Mouse (Mus musculus): ENCODE results near the gene Armc2.

DNA sequence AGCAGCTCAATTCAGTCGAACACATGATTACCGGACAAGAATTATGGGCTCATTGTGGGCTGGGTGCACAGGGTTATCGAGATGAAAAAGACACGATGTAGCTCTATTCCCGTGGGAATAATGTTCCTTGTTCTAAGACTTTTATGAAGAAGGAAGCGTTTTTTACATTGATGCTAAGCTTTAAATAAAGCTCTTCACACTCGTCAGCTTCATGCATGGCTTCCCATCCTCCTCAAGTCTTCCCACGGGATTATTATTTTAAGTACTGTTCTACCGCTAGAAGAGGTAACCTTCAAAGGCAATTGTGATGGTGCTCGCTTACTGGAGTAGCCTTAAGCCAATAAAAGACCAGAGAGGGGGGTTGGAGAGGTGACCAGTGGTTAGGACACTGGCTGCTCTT is 26.3 kb upstream of the Armc2 start:
- TF ChIP-seq EP300 (IDR thresholded peaks at IDR 0.05; ENCODE audit: low read length) (no peak), MXI1 (IDR thresholded peaks at IDR 0.05; ENCODE audit: low read depth, low read length) (no peak), KAT2A (IDR thresholded peaks at IDR 0.05; ENCODE audit: insufficient replicate concordance, low read length) (no peak)

Measured in CH12.LX (cell line).